Mouse (Mus musculus) E14TG2a.4 (cell line): Measurements from ENCODE around the gene Sfpq.

Experiments used
- H3K27me3 ChIP-seq: 2 replicates; pipeline ENCODE4 v1.6.1; 2014; ENCODE audit warnings: low read length, control low read depth; ENCODE audit not compliant: insufficient read depth
- H3K36me3 ChIP-seq: 2 replicates; pipeline ENCODE4 v1.6.1; 2014; ENCODE audit warnings: low read length, control low read depth; ENCODE audit not compliant: insufficient read depth
- H3K4me1 ChIP-seq: replicated peaks from 2 replicates; pipeline ENCODE4 v1.6.1; 2014; ENCODE audit warnings: low read depth, low read length, control low read depth
- H3K4me3 ChIP-seq: replicated peaks from 2 replicates; pipeline ENCODE4 v1.5.1; 2014; ENCODE audit warnings: mild to moderate bottlenecking, low read length
- H3K9me3 ChIP-seq: 2 replicates; pipeline ENCODE4 v1.6.1; 2014; ENCODE audit warnings: low read length, control low read depth
- CTCF ChIP-seq: conservative IDR thresholded peaks from 2 replicates; pipeline ENCODE4 v1.5.1; 2014; ENCODE audit warnings: low read length
- NANOG ChIP-seq: IDR thresholded peaks from 2 replicates; pipeline ENCODE4 v1.6.1; 2014; ENCODE audit warnings: borderline replicate concordance, low read length, mixed read lengths

Gene Sfpq

DNA sequence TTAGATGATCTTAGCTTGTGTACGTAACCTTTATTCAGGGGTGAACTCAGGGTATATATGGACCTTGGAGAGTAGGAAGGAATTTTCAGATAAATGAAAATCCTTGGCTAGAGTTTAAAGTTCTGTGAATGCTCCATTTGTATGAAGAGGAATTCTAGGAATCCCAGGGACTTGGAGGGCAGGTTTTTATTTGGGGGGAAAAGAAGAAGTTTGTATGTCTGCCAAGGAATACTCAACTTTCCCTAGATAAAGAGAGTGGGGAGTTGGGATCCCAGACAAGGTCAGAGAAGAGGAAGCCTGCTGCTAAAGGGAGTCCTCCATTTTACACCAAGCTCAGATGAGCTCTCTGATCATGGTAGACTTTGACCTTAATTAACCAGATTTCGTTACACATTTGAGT, 62.0 kb downstream of the Sfpq start:
- Histone ChIP-seq H3K27me3 (no peaks in the 10 kb centered on the region), H3K36me3 (peaks cover 56% of the 10 kb centered on the region), H3K9me3 (no peaks in the 10 kb centered on the region), H3K4me1 (peaks cover 24% of the 10 kb centered on the region), H3K4me3 (no peak overlapping the region)
- no peak for TF ChIP-seq NANOG

DNA sequence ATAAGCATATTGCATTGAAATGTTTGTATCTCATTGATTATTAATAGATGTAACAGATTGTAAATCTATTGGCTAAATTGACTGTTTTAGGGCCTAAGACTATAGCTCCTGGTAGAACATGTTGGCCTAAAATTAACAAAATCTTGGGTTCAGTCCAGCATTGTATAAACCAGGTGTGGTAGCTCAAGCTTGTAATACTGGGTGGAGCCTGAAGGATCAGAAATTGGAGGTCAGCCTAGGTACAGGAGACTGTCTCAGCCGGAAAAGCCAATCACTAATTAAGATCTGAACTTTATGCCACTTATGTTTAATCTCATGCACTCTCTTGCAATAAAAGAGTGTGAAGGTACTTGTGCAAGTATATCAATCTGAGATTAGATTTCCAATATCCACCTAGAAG, 64.6 kb downstream of the Sfpq start:
- Histone ChIP-seq H3K36me3 (peaks cover 72% of the 10 kb centered on the region), H3K9me3 (no peaks in the 10 kb centered on the region), H3K4me3 (no peak overlapping the region), H3K4me1 (peaks cover 5% of the 10 kb centered on the region), H3K27me3 (no peaks in the 10 kb centered on the region)
- TF ChIP-seq NANOG, result no peak
- TF ChIP-seq CTCF, result no peak
